Mouse (Mus musculus) heart, embryonic 13.5 days (tissue): ENCODE data around the gene Ptpn7. TPM values are rescaled to one million over a fixed set of nuclear protein-coding genes. Genes with fewer than 3 reads are reported as not detected.

Experiments used
- ATAC-seq: fragments of 200-750 bp; cut with Nextera tagmentation; 2 replicates; pipeline ENCODE4 v1.8.0; 2017; ENCODE audit warnings: moderate TSS enrichment; ENCODE audit not compliant: insufficient number of reproducible peaks, low FRiP score, low TSS enrichment; ENCODE audit errors: extremely low read depth
- H3K27ac ChIP-seq: fragments of 300-500 bp; sonication (generic); replicated peaks from 2 replicates; pipeline ENCODE4 v1.5.1; 2015; ENCODE audit warnings: moderate library complexity, mild to moderate bottlenecking, inconsistent platforms
- H3K27me3 ChIP-seq: fragments of 300-500 bp; sonication (generic); replicated peaks from 2 replicates; pipeline ENCODE4 v1.6.1; 2015; ENCODE audit warnings: mild to moderate bottlenecking, inconsistent platforms
- H3K36me3 ChIP-seq: fragments of 300-500 bp; sonication (generic); 2 replicates; pipeline ENCODE4 v1.6.1; 2015; ENCODE audit warnings: mild to moderate bottlenecking, inconsistent platforms
- H3K4me1 ChIP-seq: fragments of 300-500 bp; sonication (generic); 2 replicates; pipeline ENCODE4 v1.6.1; 2015; ENCODE audit warnings: inconsistent platforms
- H3K4me2 ChIP-seq: fragments of 300-500 bp; sonication (generic); 2 replicates; pipeline ENCODE4 v1.6.1; 2015; ENCODE audit warnings: inconsistent platforms, mild to moderate bottlenecking, moderate library complexity
- H3K4me3 ChIP-seq: fragments of 300-500 bp; sonication (generic); 2 replicates; pipeline ENCODE4 v1.5.1; 2015; ENCODE audit warnings: moderate library complexity, mild to moderate bottlenecking, inconsistent platforms
- H3K9ac ChIP-seq: fragments of 300-500 bp; sonication (generic); 2 replicates; pipeline ENCODE4 v1.6.1; 2015; ENCODE audit warnings: inconsistent platforms, mild to moderate bottlenecking, moderate library complexity
- H3K9me3 ChIP-seq: fragments of 300-500 bp; sonication (generic); 2 replicates; pipeline ENCODE4 v1.6.1; 2016; ENCODE audit warnings: inconsistent platforms
- WGBS: fragments of 180-500 bp; shearing (Covaris S2); methylation state at CpG from one replicate; pipeline ENCODE4 v1.1.7; 2015; ENCODE audit warnings: mixed read lengths; 5-methylcytosine and 5-hydroxymethylcytosine counted together
- polyA plus RNA-seq: library from polyadenylated mRNA; unstranded; fragments of >200 nt; fragmentation: Nextera tagmentation; extraction: Ambion mirVana; gene quantifications from 2 replicates; pipeline ENCODE4 v1.2.1, GENCODE M21; 2015

Ptpn7 gene
- polyA plus RNA-seq = 1.2 and 1.4 TPM in 2 replicates

DNA sequence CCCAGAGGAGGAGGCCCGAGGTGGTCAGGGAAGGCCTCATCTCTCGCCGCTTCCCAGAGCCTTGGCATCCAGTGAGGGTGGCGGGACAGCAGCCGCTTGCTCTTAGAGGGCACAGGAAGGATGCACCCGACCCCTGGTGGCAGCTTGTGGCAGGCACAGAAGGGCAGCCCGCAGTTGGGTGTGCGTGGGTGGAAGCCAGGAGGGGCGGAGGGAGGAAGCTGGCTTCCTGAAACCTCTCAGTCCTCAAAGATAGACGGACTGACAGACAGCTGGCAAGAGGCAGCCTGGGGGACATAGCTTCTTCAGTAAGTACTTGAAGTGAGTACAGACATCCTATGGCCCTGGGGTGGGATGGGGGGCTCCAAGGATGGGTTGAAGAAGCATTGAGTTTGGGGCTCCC, at the start of gene Ptpn7:
Gene Ptpn7, plus strand, starts transcription at position 228 of the 400 bp plus-strand sequence.
- Histone ChIP-seq H3K4me3 (no peak within 1 kb of the TSS), H3K36me3 (no peaks in the 10 kb centered on the region), H3K4me2 (no peak within 1 kb of the TSS; the same call in 1 of the 2 replicates)

DNA sequence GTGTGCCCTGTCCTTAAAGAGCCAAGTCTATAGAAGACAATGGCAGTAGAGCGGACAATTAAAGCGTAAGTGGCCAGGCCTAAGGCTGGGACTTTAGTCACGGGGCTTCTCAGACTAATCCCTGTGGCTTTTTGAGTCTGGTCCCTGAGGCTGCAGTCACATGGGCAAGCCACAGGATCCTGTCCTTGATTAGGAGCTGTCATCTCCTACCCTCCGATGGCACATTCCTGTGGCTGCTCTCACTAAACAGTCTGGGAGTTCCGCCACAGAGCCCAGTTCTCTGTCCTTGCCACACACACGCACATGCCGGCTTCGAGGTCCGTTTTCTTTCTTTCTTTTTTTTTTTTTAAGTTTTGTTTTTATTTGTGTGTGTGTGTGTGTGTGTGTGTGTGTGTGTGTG, 49.0 kb upstream of the Ptpn7 start:
- Histone ChIP-seq H3K36me3 (no peaks in the 10 kb centered on the region), H3K9me3 (no peaks in the 10 kb centered on the region), H3K4me1 (peaks cover 17% of the 10 kb centered on the region), H3K9ac (peak overlapping the region; percentile 50; the same call in 1 of the 2 replicates), H3K4me3 (no peak overlapping the region; the same call in 1 of the 2 replicates), H3K27me3 (peaks cover 55% of the 10 kb centered on the region), H3K27ac (peak overlapping the region; percentile 67), H3K4me2 (peak overlapping the region; percentile 18; the same call in 1 of the 2 replicates)
- 39% methylated on average over 9 of the region's 9 CpGs for WGBS
- peak; percentile 24; the same call in 1 of the 2 replicates for ATAC-seq

More for the DNA sequence above, at the start of gene Ptpn7:
- H3K27me3 ChIP-seq = peaks cover 64% of the 10 kb centered on the region
- 0 out of 2 replicates have a peak within 1 kb of the TSS, but pooled peaks have one; percentile 49 for H3K27ac ChIP-seq
- H3K9me3 ChIP-seq = no peaks in the 10 kb centered on the region
- no peak within 1 kb of the TSS for H3K9ac ChIP-seq
- H3K4me1 ChIP-seq = peaks cover 28% of the 10 kb centered on the region
- ATAC-seq = no peak
- 14% methylated on average over 10 of the region's 10 CpGs for WGBS

DNA sequence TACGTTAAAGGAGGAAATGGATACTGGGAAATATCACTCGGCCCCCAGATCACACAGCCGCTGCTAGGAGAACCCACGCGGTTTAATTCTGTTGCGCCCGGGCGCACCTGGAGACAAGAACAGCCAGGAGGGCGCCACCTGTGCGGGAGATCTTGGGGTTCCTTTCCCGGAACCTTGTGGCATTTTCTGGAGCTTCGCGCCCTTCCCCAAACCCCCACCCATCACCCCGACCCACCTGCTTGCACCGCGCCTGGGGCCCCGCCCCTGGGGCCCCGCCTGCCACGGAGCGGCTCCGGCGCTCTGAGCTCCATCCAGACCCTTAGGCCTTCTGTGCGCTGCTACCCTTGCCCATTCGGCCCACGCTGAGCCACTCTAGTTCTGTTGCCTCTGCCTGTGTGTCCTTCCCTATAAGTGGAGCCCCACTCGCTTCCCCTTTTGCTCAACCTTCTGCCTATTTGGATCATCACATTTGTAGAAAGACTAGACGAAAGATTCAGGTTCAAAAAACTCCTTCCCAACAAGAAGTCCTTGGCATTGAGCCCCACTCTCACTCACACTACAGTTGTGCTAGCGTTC, 47.1 kb upstream of the Ptpn7 start:
- peaks cover 74% of the 10 kb centered on the region for H3K27me3 ChIP-seq
- peak overlapping the region; percentile 12; the same call in 1 of the 2 replicates for H3K4me2 ChIP-seq

DNA sequence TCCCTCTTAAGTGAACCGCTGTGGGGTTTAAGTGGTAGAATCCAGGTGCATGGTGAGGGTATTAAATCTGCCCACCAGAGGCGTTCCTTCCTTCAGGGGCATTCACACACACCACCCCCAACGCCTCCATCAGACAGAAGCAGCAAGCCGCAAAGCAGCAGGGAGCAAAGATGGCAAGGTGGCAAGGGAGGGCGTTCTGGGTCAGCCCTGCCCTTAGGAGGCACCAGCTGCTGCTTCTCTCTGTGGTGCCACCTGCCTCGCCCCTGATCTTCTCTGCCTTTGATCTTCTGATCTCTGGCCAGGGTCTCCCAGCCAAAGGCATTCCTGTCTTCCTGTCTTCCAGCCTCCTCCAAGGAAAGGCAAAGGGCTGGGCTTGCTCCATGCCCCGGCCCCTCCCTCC, 46.5 kb upstream of the Ptpn7 start:
- H3K4me2 ChIP-seq = no peak overlapping the region
- no peak overlapping the region for H3K9ac ChIP-seq
- 51% methylated on average over 7 of the region's 7 CpGs for WGBS
- peaks cover 17% of the 10 kb centered on the region for H3K4me1 ChIP-seq
- H3K36me3 ChIP-seq = no peaks in the 10 kb centered on the region
- H3K4me3 ChIP-seq = no peak overlapping the region
- H3K9me3 ChIP-seq = no peaks in the 10 kb centered on the region
- H3K27ac ChIP-seq = no peak overlapping the region
- H3K27me3 ChIP-seq = peaks cover 78% of the 10 kb centered on the region
- no peak for ATAC-seq

More for the DNA sequence above, 47.1 kb upstream of the Ptpn7 start:
- Histone ChIP-seq H3K9ac (no peak overlapping the region), H3K4me1 (peaks cover 17% of the 10 kb centered on the region), H3K4me3 (no peak overlapping the region), H3K9me3 (no peaks in the 10 kb centered on the region), H3K36me3 (no peaks in the 10 kb centered on the region), H3K27ac (no peak overlapping the region)
- ATAC-seq = no peak
- 19% methylated on average over 28 of the region's 28 CpGs for WGBS

DNA sequence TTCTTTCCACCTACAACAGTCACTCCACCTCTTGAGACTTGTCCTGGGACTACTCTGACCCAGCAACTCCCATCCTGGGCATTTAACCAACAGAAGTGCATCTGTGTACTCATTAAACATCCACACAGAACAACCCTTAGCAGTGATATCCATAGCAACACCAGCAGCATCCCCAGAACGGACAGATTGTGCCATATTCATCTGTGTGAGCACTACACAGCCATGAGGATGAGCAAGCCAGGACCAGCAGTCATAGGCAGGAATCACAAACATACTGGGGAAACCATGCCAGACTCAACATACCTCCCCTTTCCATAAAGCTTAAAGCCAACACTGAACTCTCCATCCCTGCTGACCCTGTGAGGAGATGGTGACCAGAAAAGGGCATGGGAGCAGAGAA, 45.1 kb upstream of the Ptpn7 start:
- no peak overlapping the region for H3K9ac ChIP-seq
- no peaks in the 10 kb centered on the region for H3K9me3 ChIP-seq
- H3K27ac ChIP-seq = no peak overlapping the region
- H3K4me3 ChIP-seq = no peak overlapping the region
- H3K4me2 ChIP-seq = no peak overlapping the region
- peaks cover 17% of the 10 kb centered on the region for H3K4me1 ChIP-seq
- no peaks in the 10 kb centered on the region for H3K36me3 ChIP-seq
- WGBS = 54% methylated on average over 1 of the region's 1 CpGs
- ATAC-seq = no peak
- H3K27me3 ChIP-seq = peaks cover 81% of the 10 kb centered on the region

DNA sequence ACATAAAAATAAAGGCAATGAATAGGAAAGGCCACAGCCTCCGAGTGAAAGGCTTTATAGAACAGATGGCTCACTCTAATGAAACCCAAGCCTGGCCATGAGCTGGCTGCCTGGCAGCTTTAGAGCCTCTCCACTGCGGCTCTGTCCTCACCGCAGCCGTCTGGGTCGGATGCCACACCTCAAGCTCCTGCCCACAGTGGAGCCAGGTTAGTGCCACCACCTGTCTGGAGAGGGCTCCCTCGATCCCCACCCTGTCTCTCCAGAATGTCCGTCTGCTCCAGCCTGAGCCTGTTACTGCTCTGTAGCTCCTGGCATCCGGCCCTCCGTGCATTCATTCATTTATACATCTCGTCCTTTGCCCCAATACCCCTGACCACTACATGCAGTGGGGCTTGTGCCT, 42.9 kb upstream of the Ptpn7 start:
- Histone ChIP-seq H3K9me3 (no peaks in the 10 kb centered on the region), H3K36me3 (no peaks in the 10 kb centered on the region), H3K4me3 (no peak overlapping the region), H3K27me3 (peaks cover 85% of the 10 kb centered on the region), H3K4me1 (peaks cover 4% of the 10 kb centered on the region), H3K9ac (no peak overlapping the region), H3K27ac (no peak overlapping the region), H3K4me2 (no peak overlapping the region)
- no peak for ATAC-seq
- WGBS = 77% methylated on average over 10 of the region's 10 CpGs

DNA sequence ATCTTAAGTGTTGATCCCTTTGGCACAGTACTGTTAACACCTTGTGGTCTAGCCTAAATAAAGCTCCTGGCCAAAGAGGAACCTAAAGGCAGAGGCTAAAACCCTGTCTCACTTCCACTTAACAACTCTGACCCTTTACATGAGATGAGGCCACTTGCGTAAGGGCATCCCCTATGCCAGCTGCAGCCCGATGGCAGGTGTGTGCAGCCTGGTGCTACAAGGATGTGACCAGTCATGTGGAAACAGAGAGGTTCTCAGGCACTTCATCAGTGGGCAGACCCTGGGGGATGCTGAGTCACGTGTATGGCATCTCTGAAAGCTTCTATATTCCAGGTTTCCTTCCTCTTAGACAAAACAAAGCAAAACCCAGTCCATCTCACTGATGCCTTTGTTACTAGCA, 41.6 kb upstream of the Ptpn7 start:
- H3K36me3 ChIP-seq = no peaks in the 10 kb centered on the region
- no peak overlapping the region for H3K9ac ChIP-seq
- H3K27ac ChIP-seq = no peak overlapping the region
- WGBS = 56% methylated on average over 3 of the region's 3 CpGs
- no peaks in the 10 kb centered on the region for H3K9me3 ChIP-seq
- H3K4me2 ChIP-seq = no peak overlapping the region
- ATAC-seq = no peak
- no peak overlapping the region for H3K4me3 ChIP-seq
- peaks cover 76% of the 10 kb centered on the region for H3K27me3 ChIP-seq
- peaks cover 17% of the 10 kb centered on the region for H3K4me1 ChIP-seq

DNA sequence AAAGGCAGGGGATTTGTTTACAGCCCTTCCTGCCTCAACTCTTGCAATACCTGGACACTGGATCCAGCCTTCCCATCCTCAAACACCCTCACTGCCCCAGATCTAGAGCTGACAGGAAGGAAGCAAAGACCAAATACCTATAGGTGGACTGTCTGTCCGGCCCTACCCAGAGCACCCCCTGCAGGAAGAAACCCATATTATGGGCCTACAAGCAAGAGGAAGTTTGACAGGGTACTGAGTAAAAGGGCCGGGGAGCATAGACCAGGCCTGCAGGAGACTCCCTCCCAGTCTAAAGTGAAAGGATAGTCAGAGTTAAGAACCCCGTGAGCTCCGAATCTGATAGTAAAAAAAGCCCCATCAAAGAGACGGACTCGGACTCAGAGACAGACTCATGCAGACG, 37.8 kb upstream of the Ptpn7 start:
- Histone ChIP-seq H3K9ac (no peak overlapping the region), H3K27ac (no peak overlapping the region), H3K4me3 (no peak overlapping the region), H3K4me2 (no peak overlapping the region), H3K4me1 (peaks cover 36% of the 10 kb centered on the region), H3K27me3 (peaks cover 75% of the 10 kb centered on the region), H3K36me3 (no peaks in the 10 kb centered on the region), H3K9me3 (no peaks in the 10 kb centered on the region)
- no peak for ATAC-seq
- 44% methylated on average over 7 of the region's 7 CpGs for WGBS

DNA sequence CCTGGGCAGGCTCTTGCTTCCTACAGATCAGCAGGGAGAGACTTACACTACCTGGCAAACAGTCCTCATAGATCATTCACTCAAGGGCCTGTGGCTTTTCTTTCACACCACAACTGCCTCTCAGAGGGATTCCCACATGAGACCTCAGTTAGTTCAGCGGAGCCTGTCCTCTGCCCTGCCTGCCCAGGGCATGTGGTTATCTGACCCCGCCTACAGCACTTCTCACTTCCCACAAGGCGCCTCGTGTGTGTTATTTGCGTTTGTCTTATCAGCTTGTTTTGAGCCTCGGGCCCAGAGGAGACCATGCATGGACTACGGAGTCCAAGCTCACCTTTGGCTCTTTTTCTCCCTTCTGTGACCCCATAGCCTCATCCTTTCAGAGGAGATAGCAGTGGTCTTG, 37.3 kb upstream of the Ptpn7 start:
- Histone ChIP-seq H3K4me3 (no peak overlapping the region), H3K4me2 (no peak overlapping the region), H3K4me1 (peaks cover 36% of the 10 kb centered on the region), H3K9me3 (no peaks in the 10 kb centered on the region), H3K9ac (no peak overlapping the region), H3K27ac (no peak overlapping the region), H3K27me3 (peaks cover 73% of the 10 kb centered on the region), H3K36me3 (no peaks in the 10 kb centered on the region)
- no peak for ATAC-seq
- WGBS = 7% methylated on average over 7 of the region's 7 CpGs

DNA sequence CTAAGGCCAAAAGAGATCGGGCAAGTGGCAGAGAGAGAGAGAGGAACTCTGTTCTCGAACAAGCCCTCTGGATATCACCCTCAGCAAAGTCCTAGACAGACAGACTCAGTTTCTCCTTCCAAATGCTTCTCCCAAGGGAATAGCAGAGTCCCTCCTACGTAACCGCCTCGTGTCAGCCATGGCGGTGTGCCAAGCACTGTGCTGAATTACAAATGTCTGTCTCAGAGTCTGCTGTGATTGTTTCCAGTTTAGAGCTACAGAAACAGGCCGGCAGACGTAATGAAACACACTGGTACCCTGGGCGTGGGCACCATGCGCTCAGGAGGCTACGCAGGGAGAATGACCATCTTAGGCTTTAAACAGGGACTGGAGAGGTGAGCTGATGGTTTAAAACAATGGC, 36.2 kb upstream of the Ptpn7 start:
- ATAC-seq = no peak
- WGBS = 58% methylated on average over 11 of the region's 11 CpGs
- Histone ChIP-seq H3K27me3 (peaks cover 74% of the 10 kb centered on the region), H3K27ac (no peak overlapping the region), H3K4me3 (no peak overlapping the region), H3K4me1 (peaks cover 36% of the 10 kb centered on the region), H3K9ac (no peak overlapping the region), H3K36me3 (no peaks in the 10 kb centered on the region), H3K4me2 (no peak overlapping the region), H3K9me3 (no peaks in the 10 kb centered on the region)

DNA sequence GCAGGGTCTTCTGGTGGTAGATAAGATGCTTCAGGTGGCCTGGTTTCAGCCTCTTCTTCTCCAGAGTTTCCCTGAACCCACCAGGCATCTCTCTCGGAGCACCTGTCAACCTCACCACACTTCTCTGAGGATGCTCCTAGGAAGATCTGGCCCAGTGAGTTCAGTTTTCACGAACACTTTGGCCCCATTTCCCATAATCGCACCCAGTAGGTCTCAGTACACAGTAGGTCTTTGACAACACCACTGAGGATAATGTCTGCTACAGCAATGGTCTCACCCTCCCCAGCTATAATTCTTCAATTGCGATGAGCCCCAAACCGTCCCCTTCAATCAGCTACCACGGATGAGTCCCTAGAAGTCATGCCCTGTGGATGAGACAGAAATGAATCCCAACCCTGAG, 35.1 kb upstream of the Ptpn7 start:
- no peaks in the 10 kb centered on the region for H3K9me3 ChIP-seq
- WGBS = 84% methylated on average over 6 of the region's 6 CpGs
- no peak overlapping the region for H3K27ac ChIP-seq
- H3K27me3 ChIP-seq = peaks cover 77% of the 10 kb centered on the region
- H3K9ac ChIP-seq = no peak overlapping the region
- H3K4me3 ChIP-seq = no peak overlapping the region
- H3K4me1 ChIP-seq = peaks cover 36% of the 10 kb centered on the region
- no peak for ATAC-seq
- H3K36me3 ChIP-seq = no peaks in the 10 kb centered on the region
- no peak overlapping the region for H3K4me2 ChIP-seq

DNA sequence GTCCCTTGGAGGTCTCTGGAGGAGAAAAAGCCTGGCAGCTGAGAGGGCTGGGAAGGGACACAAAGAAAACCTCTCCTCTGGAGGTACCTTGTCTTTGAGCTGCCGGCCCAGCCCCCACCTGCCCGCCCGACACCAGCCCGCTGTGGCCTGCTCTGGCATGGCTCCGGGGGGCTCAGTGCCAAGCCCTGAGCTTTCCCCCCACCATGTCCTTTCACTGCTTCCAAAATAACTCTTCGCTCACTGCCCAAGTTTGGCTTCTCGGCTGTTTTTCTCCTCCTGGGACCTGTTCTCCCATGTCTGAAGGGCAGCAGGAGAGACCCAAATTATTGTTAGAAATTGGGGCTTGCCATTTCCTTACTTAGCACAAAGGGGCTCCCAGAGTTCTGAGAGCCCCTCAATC, 34.1 kb upstream of the Ptpn7 start:
- no peak overlapping the region for H3K27ac ChIP-seq
- H3K4me3 ChIP-seq = no peak overlapping the region
- peaks cover 39% of the 10 kb centered on the region for H3K4me1 ChIP-seq
- ATAC-seq = no peak
- 87% methylated on average over 7 of the region's 7 CpGs for WGBS
- no peaks in the 10 kb centered on the region for H3K9me3 ChIP-seq
- peaks cover 83% of the 10 kb centered on the region for H3K27me3 ChIP-seq
- H3K9ac ChIP-seq = no peak overlapping the region
- H3K36me3 ChIP-seq = no peaks in the 10 kb centered on the region
- no peak overlapping the region for H3K4me2 ChIP-seq
